ENCODE assay signal across 9 mouse cellular contexts in the genomic region with DNA sequence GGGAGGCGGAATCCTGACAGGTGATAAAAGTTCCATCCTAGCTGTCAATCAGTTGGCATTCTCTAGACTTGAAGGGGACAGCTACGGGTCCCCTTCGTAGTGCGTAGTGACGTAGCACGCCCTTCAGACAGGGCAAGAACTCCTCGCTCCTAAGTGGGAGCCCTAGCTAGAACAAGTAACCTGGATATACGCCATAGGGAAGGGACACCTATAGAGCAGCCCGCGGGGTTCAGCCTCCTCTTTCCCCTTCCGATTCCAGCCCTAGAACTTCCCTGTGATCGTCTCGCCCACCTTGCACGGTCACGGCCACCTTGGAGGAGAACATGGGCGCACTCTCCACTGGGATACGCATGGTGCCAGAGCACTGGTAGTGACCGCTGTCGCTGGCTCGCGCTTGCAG. TPM values are rescaled to one million over a fixed set of nuclear protein-coding genes. Genes with fewer than 3 reads are reported as not detected.
A peak's percentile ranks its signal among the peaks of the same experiment; 100 is the strongest.
DNase-seq lines count a peak whose midpoint lies in the region; ATAC-seq and TF ChIP-seq lines count a peak whose summit lies in the region.
"Had no signal": no experiment of that assay in that cellular context is flagged by ENCODE, and none has a peak within 500 bp of the region (broad histone marks: within the 10 kb centered on the region; RNA-seq: fewer than 3 reads in every experiment).

No protein-coding gene starts in this region.

- H3K36me3 ChIP-seq in kidney, postnatal 0 days (ENCODE audit: insufficient read depth, low read length): no peaks in the 10 kb centered on the region
- no peaks in the 10 kb centered on the region for H3K36me3 ChIP-seq in forebrain, embryonic 15.5 days
- no peaks in the 10 kb centered on the region for H3K36me3 ChIP-seq in liver, postnatal 0 days (replicated peaks; ENCODE audit: insufficient read depth, low read length)

- peaks cover 19% of the 10 kb centered on the region for H3K27me3 ChIP-seq in kidney, postnatal 0 days (ENCODE audit: insufficient read depth, low read length)
- peaks cover 28% of the 10 kb centered on the region for H3K27me3 ChIP-seq in forebrain, embryonic 15.5 days
- peaks cover 28% of the 10 kb centered on the region for H3K27me3 ChIP-seq in liver, postnatal 0 days (ENCODE audit: insufficient read depth, low read length)

- peak overlapping the region; percentile 28 for H3K4me3 ChIP-seq in kidney, postnatal 0 days (replicated peaks; ENCODE audit: low read depth, low read length)
- peak overlapping the region; percentile 65 for H3K4me3 ChIP-seq in forebrain, embryonic 15.5 days
- H3K4me3 ChIP-seq in liver, postnatal 0 days (ENCODE audit: low read depth, low read length): peak overlapping the region; percentile 43

- 5% methylated on average over 21 of the region's 21 CpGs for WGBS in kidney, postnatal 0 days
- WGBS in forebrain, embryonic 15.5 days: 4% methylated on average over 21 of the region's 21 CpGs
- WGBS in liver, postnatal 0 days (ENCODE audit: insufficient replicate concordance): 8% methylated on average over 21 of the region's 21 CpGs

- peaks cover 11% of the 10 kb centered on the region; the same call in 1 of the 2 replicates for H3K4me1 ChIP-seq in kidney, postnatal 0 days (replicated peaks; ENCODE audit: insufficient read depth, low read length)
- peaks cover 17% of the 10 kb centered on the region for H3K4me1 ChIP-seq in forebrain, embryonic 15.5 days
- H3K4me1 ChIP-seq in liver, postnatal 0 days (ENCODE audit: insufficient read depth): peaks cover 10% of the 10 kb centered on the region

- peak overlapping the region; percentile 19; the same call in 1 of the 2 replicates for H3K9ac ChIP-seq in kidney, postnatal 0 days (ENCODE audit: low read depth, low read length)
- peak overlapping the region; percentile 64 for H3K9ac ChIP-seq in forebrain, embryonic 15.5 days (replicated peaks)
- peak overlapping the region; percentile 44; the same call in 1 of the 2 replicates for H3K9ac ChIP-seq in liver, postnatal 0 days (replicated peaks)

- TF ChIP-seq EP300 in liver, postnatal 0 days (IDR thresholded peaks at IDR 0.05; ENCODE audit: low read depth): no peak

- no peaks in the 10 kb centered on the region for H3K9me3 ChIP-seq in kidney, postnatal 0 days (replicated peaks; ENCODE audit: low read length)
- no peaks in the 10 kb centered on the region for H3K9me3 ChIP-seq in forebrain, embryonic 15.5 days
- no peaks in the 10 kb centered on the region for H3K9me3 ChIP-seq in liver, postnatal 0 days (ENCODE audit: low read length)

- no peak overlapping the region for H3K27ac ChIP-seq in kidney, postnatal 0 days
- H3K27ac ChIP-seq in forebrain, embryonic 15.5 days (replicated peaks): no peak overlapping the region
- no peak overlapping the region for H3K27ac ChIP-seq in liver, postnatal 0 days (ENCODE audit: low read depth)
- H3K27ac ChIP-seq: macrophage had no signal

- TF ChIP-seq CTCF in kidney, postnatal 0 days (IDR thresholded peaks at IDR 0.05; ENCODE audit: low read depth): no peak
- no peak for TF ChIP-seq CTCF in liver, postnatal 0 days (IDR thresholded peaks at IDR 0.05; ENCODE audit: low read depth)

- ATAC-seq in kidney, postnatal 0 days (replicated peaks; ENCODE audit: low FRiP score, low read depth): peak; percentile 13; the same call in 1 of the 2 replicates
- ATAC-seq in forebrain, embryonic 15.5 days (replicated peaks): peak; percentile 73
- no peak for ATAC-seq in liver, postnatal 0 days

- no peak for DNase-seq in kidney, postnatal 0 days (ENCODE audit: low spot score)
- no peak for DNase-seq in kidney, adult 9 months
- DNase-seq in cerebellum, adult 18-20 months: peak; percentile 47 to 61
- DNase-seq in liver, postnatal 0 days: no peak
- no peak for DNase-seq in spleen, postnatal 10 days (ENCODE audit: low spot score in 2 of 2)
- DNase-seq in frontal cortex, postnatal 10 days (ENCODE audit: low spot score in 2 of 2): no peak
- DNase-seq in adrenal gland, postnatal 4 days (ENCODE audit: low spot score in 2 of 2): no peak

- peak overlapping the region; percentile 78 for H3K4me2 ChIP-seq in kidney, postnatal 0 days (ENCODE audit: low read length)
- peak overlapping the region; percentile 95 for H3K4me2 ChIP-seq in forebrain, embryonic 15.5 days (replicated peaks)
- H3K4me2 ChIP-seq in liver, postnatal 0 days (ENCODE audit: low read depth, low read length): peak overlapping the region; percentile 71

RNA-seq across cellular contexts. Expression of gene Fcrlb, which starts 4.4 kb away (rescaled TPM):
- polyA plus RNA-seq in kidney, postnatal 0 days (2015; fragmentation: Nextera tagmentation; extraction: Ambion mirVana): 0.32 and 0.41 TPM in 2 replicates
- 0.22 and 0.28 TPM in 2 replicates for polyA plus RNA-seq in forebrain, embryonic 15.5 days (2015; fragmentation: Nextera tagmentation; extraction: Ambion mirVana)
- polyA plus RNA-seq in liver, postnatal 0 days (2015; fragmentation: Nextera tagmentation; extraction: Ambion mirVana): 0.36 and 0.41 TPM in 2 replicates
- not detected for total RNA-seq in adrenal gland, postnatal 4 days (2021)
- polyA plus RNA-seq: macrophage had no signal

RNA-seq across cellular contexts. Expression of gene Fcrla, which starts 19.0 kb away (rescaled TPM):
- not detected in 2 replicates for polyA plus RNA-seq in kidney, postnatal 0 days (2015; fragmentation: Nextera tagmentation; extraction: Ambion mirVana)
- polyA plus RNA-seq in forebrain, embryonic 15.5 days (2015; fragmentation: Nextera tagmentation; extraction: Ambion mirVana): not detected in 2 replicates
- polyA plus RNA-seq in liver, postnatal 0 days (2015; fragmentation: Nextera tagmentation; extraction: Ambion mirVana): 9.0 and 10.4 TPM in 2 replicates
- 1 to 10 TPM in 1 of 2 experiments, under 1 TPM in 1; 0.64 to 1.0 TPM for total RNA-seq in adrenal gland, postnatal 4 days (2021)

RNA-seq across cellular contexts. Expression of gene Dusp12, which starts 23.0 kb away (rescaled TPM):
- polyA plus RNA-seq in kidney, postnatal 0 days (2015; fragmentation: Nextera tagmentation; extraction: Ambion mirVana): 32.8 and 34.9 TPM in 2 replicates
- 36.4 and 36.8 TPM in 2 replicates for polyA plus RNA-seq in forebrain, embryonic 15.5 days (2015; fragmentation: Nextera tagmentation; extraction: Ambion mirVana)
- polyA plus RNA-seq in liver, postnatal 0 days (2015; fragmentation: Nextera tagmentation; extraction: Ambion mirVana): 26.1 and 29.1 TPM in 2 replicates
- 10 to 100 TPM; 24.1 to 26.4 TPM for total RNA-seq in adrenal gland, postnatal 4 days (2021)

RNA-seq across cellular contexts. Expression of gene Gm26620, which starts 23.5 kb away (rescaled TPM):
- polyA plus RNA-seq in kidney, postnatal 0 days (2015; fragmentation: Nextera tagmentation; extraction: Ambion mirVana): 2.0 and 2.1 TPM in 2 replicates
- 0.22 and 0.40 TPM in 2 replicates for polyA plus RNA-seq in forebrain, embryonic 15.5 days (2015; fragmentation: Nextera tagmentation; extraction: Ambion mirVana)
- 0.97 and 1.7 TPM in 2 replicates for polyA plus RNA-seq in liver, postnatal 0 days (2015; fragmentation: Nextera tagmentation; extraction: Ambion mirVana)
- 1 to 10 TPM; 1.1 to 1.7 TPM for total RNA-seq in adrenal gland, postnatal 4 days (2021)

RNA-seq across cellular contexts. Expression of gene Atf6, which starts 40.8 kb away (rescaled TPM):
- 8.6 and 8.9 TPM in 2 replicates for polyA plus RNA-seq in kidney, postnatal 0 days (2015; fragmentation: Nextera tagmentation; extraction: Ambion mirVana)
- polyA plus RNA-seq in forebrain, embryonic 15.5 days (2015; fragmentation: Nextera tagmentation; extraction: Ambion mirVana): 7.6 and 7.7 TPM in 2 replicates
- 5.0 and 6.0 TPM in 2 replicates for polyA plus RNA-seq in liver, postnatal 0 days (2015; fragmentation: Nextera tagmentation; extraction: Ambion mirVana)
- total RNA-seq in adrenal gland, postnatal 4 days (2021): 10 to 100 TPM; 28.1 to 30.4 TPM

Comparison
In these comparisons a context has a peak if more than half of its experiments do, and no peak if none do; other contexts are left out.
1. DNase-seq: peak in cerebellum, adult 18-20 months (2 of 2); none in kidney, postnatal 0 days (single experiment), kidney, adult 9 months (single experiment), liver, postnatal 0 days (single experiment), spleen, postnatal 10 days (0 of 2), frontal cortex, postnatal 10 days (0 of 2) and adrenal gland, postnatal 4 days (0 of 2).
2. Peak in every context shown above with its lines, with median percentiles within 50 percentile points of each other: H3K4me2 ChIP-seq, H3K4me3 ChIP-seq and H3K9ac ChIP-seq.